Comparison of ENCODE assay signal across 9 mouse cellular contexts in genomic region chr2:116068901-116069300, GRCm38 (mm10). TPM values are rescaled to one million over a fixed set of nuclear protein-coding genes. Genes with fewer than 3 reads are reported as not detected.
DNase-seq lines count a peak whose midpoint lies in the region; ATAC-seq lines count a peak whose summit lies in the region.
"Had no signal": no experiment of that assay in that cellular context is flagged by ENCODE, and none has a peak within 500 bp of the region (broad histone marks: within the 10 kb centered on the region; RNA-seq: fewer than 3 reads in every experiment).

No protein-coding gene starts in this region.

- peak overlapping the region; percentile 72 for H3K4me2 ChIP-seq in kidney, embryonic 15.5 days
- H3K4me2 ChIP-seq in intestine, embryonic 14.5 days (ENCODE audit: low read length), result peak overlapping the region; percentile 68
- peak overlapping the region; percentile 87 for H3K4me2 ChIP-seq in neural tube, embryonic 12.5 days (replicated peaks)

- H3K36me3 ChIP-seq in kidney, embryonic 15.5 days, result no peaks in the 10 kb centered on the region
- no peaks in the 10 kb centered on the region for H3K36me3 ChIP-seq in forebrain, embryonic 10.5 days (replicated peaks)
- H3K36me3 ChIP-seq in intestine, embryonic 14.5 days (ENCODE audit: control insufficient read depth, insufficient read depth, low read length), result no peaks in the 10 kb centered on the region
- no peaks in the 10 kb centered on the region for H3K36me3 ChIP-seq in neural tube, embryonic 12.5 days

- peak overlapping the region; percentile 98 for H3K27ac ChIP-seq in kidney, embryonic 15.5 days
- peak overlapping the region; percentile 90 for H3K27ac ChIP-seq in forebrain, embryonic 10.5 days
- H3K27ac ChIP-seq in intestine, embryonic 14.5 days (ENCODE audit: low read depth), result peak overlapping the region; percentile 98
- H3K27ac ChIP-seq in neural tube, embryonic 12.5 days, result peak overlapping the region; percentile 42; the same call in 1 of the 2 replicates

- no peaks in the 10 kb centered on the region for H3K9me3 ChIP-seq in kidney, embryonic 15.5 days (replicated peaks)
- no peaks in the 10 kb centered on the region for H3K9me3 ChIP-seq in forebrain, embryonic 10.5 days
- H3K9me3 ChIP-seq in intestine, embryonic 14.5 days (ENCODE audit: control insufficient read depth, low read length), result no peaks in the 10 kb centered on the region
- H3K9me3 ChIP-seq in neural tube, embryonic 12.5 days, result no peaks in the 10 kb centered on the region

- H3K4me3 ChIP-seq in kidney, embryonic 15.5 days (replicated peaks), result peak overlapping the region; percentile 75
- H3K4me3 ChIP-seq in forebrain, embryonic 10.5 days, result peak overlapping the region; percentile 76
- peak overlapping the region; percentile 78 for H3K4me3 ChIP-seq in intestine, embryonic 14.5 days (ENCODE audit: low read depth, low read length)
- peak overlapping the region; percentile 82 for H3K4me3 ChIP-seq in neural tube, embryonic 12.5 days

- no peaks in the 10 kb centered on the region for H3K27me3 ChIP-seq in kidney, embryonic 15.5 days
- H3K27me3 ChIP-seq in forebrain, embryonic 10.5 days (ENCODE audit: poor library complexity, severe bottlenecking), result peaks cover 72% of the 10 kb centered on the region
- H3K27me3 ChIP-seq in intestine, embryonic 14.5 days (replicated peaks; ENCODE audit: control insufficient read depth, insufficient read depth, low read length), result peaks cover 21% of the 10 kb centered on the region; the same call in 1 of the 2 replicates
- H3K27me3 ChIP-seq in neural tube, embryonic 12.5 days (replicated peaks), result no peaks in the 10 kb centered on the region; the same call in 1 of the 2 replicates

- ATAC-seq in kidney, embryonic 15.5 days (replicated peaks; ENCODE audit: low FRiP score), result no peak
- no peak for ATAC-seq in intestine, embryonic 14.5 days (replicated peaks; ENCODE audit: low FRiP score, low TSS enrichment, low read depth)
- no peak for ATAC-seq in neural tube, embryonic 12.5 days (ENCODE audit: low FRiP score, low read depth)

- peaks cover 16% of the 10 kb centered on the region for H3K4me1 ChIP-seq in kidney, embryonic 15.5 days
- H3K4me1 ChIP-seq in forebrain, embryonic 10.5 days, result peaks cover 69% of the 10 kb centered on the region
- peaks cover 5% of the 10 kb centered on the region; the same call in 1 of the 2 replicates for H3K4me1 ChIP-seq in intestine, embryonic 14.5 days (replicated peaks; ENCODE audit: control insufficient read depth, insufficient read depth, low read length)
- H3K4me1 ChIP-seq in neural tube, embryonic 12.5 days, result peaks cover 15% of the 10 kb centered on the region

- peak overlapping the region; percentile 74 for H3K9ac ChIP-seq in kidney, embryonic 15.5 days
- peak overlapping the region; percentile 97 for H3K9ac ChIP-seq in intestine, embryonic 14.5 days (ENCODE audit: low read length)
- H3K9ac ChIP-seq in neural tube, embryonic 12.5 days, result peak overlapping the region; percentile 97

- 8% methylated on average over 7 of the region's 7 CpGs for WGBS in kidney, embryonic 15.5 days
- WGBS in forebrain, embryonic 10.5 days, result 4% methylated on average over 7 of the region's 7 CpGs
- 9% methylated on average over 7 of the region's 7 CpGs for WGBS in intestine, embryonic 14.5 days
- 5% methylated on average over 7 of the region's 7 CpGs for WGBS in neural tube, embryonic 12.5 days

- no peak for DNase-seq in kidney, adult 8-10 months
- no peak for DNase-seq in forebrain, embryonic 10.5 days (ENCODE audit: extremely low spot score, low spot score)
- DNase-seq in intestine, embryonic 14.5 days (ENCODE audit: low spot score), result no peak
- DNase-seq in spleen, postnatal 36 days (ENCODE audit: low spot score in 2 of 2), result no peak
- no peak for DNase-seq in c-Kit-positive CD71-positive TER-119-positive erythroid progenitor cells, embryonic 14.5 days (ENCODE audit: low spot score)
- DNase-seq in urinary bladder, adult 2 months (ENCODE audit: low spot score), result no peak
- DNase-seq: thymus, adult 18-20 months had no signal

RNA-seq across cellular contexts. Expression of gene Meis2, which starts 3.3 kb away (rescaled TPM):
- 85.5 and 94.3 TPM in 2 replicates for polyA plus RNA-seq in kidney, embryonic 15.5 days (2015; fragmentation: Nextera tagmentation; extraction: Ambion mirVana)
- 32.5 TPM in 2 replicates for polyA plus RNA-seq in forebrain, embryonic 10.5 days (2016; fragmentation: Nextera tagmentation; extraction: Ambion mirVana)
- polyA plus RNA-seq in intestine, embryonic 14.5 days (2014; fragmentation: Nextera tagmentation; extraction: Ambion mirVana), result 67.3 and 73.2 TPM in 2 replicates
- polyA plus RNA-seq in neural tube, embryonic 12.5 days (2016; fragmentation: Nextera tagmentation; extraction: Ambion mirVana), result 108 and 120 TPM in 2 replicates
- polyA plus RNA-seq in urinary bladder, adult 2 months (2012; rRNA removed), result 40.7 and 60.6 TPM in 2 replicates

Comparison
In these comparisons a context has a peak if more than half of its experiments do, and no peak if none do; other contexts are left out.
1. H3K27ac ChIP-seq: peak in every context shown above with its lines; median percentile 98 in kidney, embryonic 15.5 days; 98 in intestine, embryonic 14.5 days; 90 in forebrain, embryonic 10.5 days; 42 in neural tube, embryonic 12.5 days.